Mouse (Mus musculus) myocyte (in vitro differentiated cells): ENCODE data around the gene Wrb. TPM values are rescaled to one million over a fixed set of nuclear protein-coding genes. Genes with fewer than 3 reads are reported as not detected.

Experiments used
- H3K27me3 ChIP-seq: one replicate; pipeline ENCODE4 v1.6.1; 2011; ENCODE audit not compliant: control insufficient read depth, insufficient read depth, insufficient read length
- H3K36me3 ChIP-seq: one replicate; pipeline ENCODE4 v1.6.1; 2011; ENCODE audit not compliant: control insufficient read depth, insufficient read depth
- H3K4me2 ChIP-seq: one replicate; pipeline ENCODE4 v1.6.1; 2011; ENCODE audit warnings: low read depth, control low read depth
- H3K4me3 ChIP-seq: one replicate; pipeline ENCODE4 v1.5.1; 2011; ENCODE audit warnings: mild to moderate bottlenecking, control low read depth, moderate library complexity
- H3K79me2 ChIP-seq: one replicate; pipeline ENCODE4 v1.6.1; 2011; ENCODE audit not compliant: control insufficient read depth, insufficient read depth
- H3ac ChIP-seq: one replicate; pipeline ENCODE4 v1.6.1; 2011; ENCODE audit not compliant: control insufficient read depth, insufficient read length
- CEBPB ChIP-seq: IDR thresholded peaks from 2 replicates; pipeline ENCODE4 v1.6.1; 2011; ENCODE audit warnings: mild to moderate bottlenecking, moderate library complexity; ENCODE audit not compliant: poor library complexity, insufficient read depth, severe bottlenecking
- E2F4 ChIP-seq: IDR thresholded peaks from one replicate; pipeline ENCODE4 v1.6.1; 2011; ENCODE audit warnings: mild to moderate bottlenecking, control low read depth, moderate library complexity; ENCODE audit not compliant: insufficient read depth
- MAX ChIP-seq: IDR thresholded peaks from one replicate; pipeline ENCODE4 v1.6.1; 2011; ENCODE audit warnings: low read depth, mild to moderate bottlenecking, control low read depth
- MYOD1 ChIP-seq, 3 experiments: IDR thresholded peaks; one replicate each; pipeline ENCODE4 v1.6.1; 2011; ENCODE audit warnings: control low read depth in 2 of 3, low read depth in 2 of 3, mild to moderate bottlenecking in 2 of 3, moderate library complexity in 1 of 3; ENCODE audit not compliant: insufficient read length in 2 of 3, control insufficient read depth in 1 of 3
- MYOG ChIP-seq, 3 experiments: IDR thresholded peaks; one replicate each; pipeline ENCODE4 v1.6.1; 2011; ENCODE audit warnings: control low read depth in 2 of 3, low read depth in 2 of 3, mild to moderate bottlenecking in 2 of 3; ENCODE audit not compliant: insufficient read length in 2 of 3, control insufficient read depth in 1 of 3, insufficient read depth in 1 of 3
- POLR2A ChIP-seq: IDR thresholded peaks from one replicate; pipeline ENCODE4 v1.6.1; 2011; ENCODE audit warnings: low read depth, mild to moderate bottlenecking, control low read depth, moderate library complexity; ENCODE audit not compliant: insufficient read length
- POLR2AphosphoS2 ChIP-seq: IDR thresholded peaks from one replicate; pipeline ENCODE4 v1.6.1; 2011; ENCODE audit warnings: low read depth, control low read depth; ENCODE audit not compliant: insufficient read length
- REST ChIP-seq: IDR thresholded peaks from one replicate; pipeline ENCODE4 v1.6.1; 2011; ENCODE audit warnings: mild to moderate bottlenecking, control low read depth, moderate library complexity; ENCODE audit not compliant: insufficient read depth, insufficient read length
- SRF ChIP-seq: IDR thresholded peaks from one replicate; pipeline ENCODE4 v1.6.1; 2011; ENCODE audit warnings: low read depth; ENCODE audit not compliant: control insufficient read depth, insufficient read length
- TCF12 ChIP-seq: IDR thresholded peaks from one replicate; pipeline ENCODE4 v1.6.1; 2011; ENCODE audit warnings: mild to moderate bottlenecking, control low read depth; ENCODE audit not compliant: poor library complexity, insufficient read depth, severe bottlenecking
- TCF3 ChIP-seq: IDR thresholded peaks from one replicate; pipeline ENCODE4 v1.6.1; 2011; ENCODE audit warnings: low read depth, control low read depth; ENCODE audit not compliant: insufficient read length
- USF1 ChIP-seq: IDR thresholded peaks from one replicate; pipeline ENCODE4 v1.6.1; 2011; ENCODE audit warnings: low read depth, mild to moderate bottlenecking, control low read depth, moderate library complexity
- polyA plus RNA-seq: library from polyadenylated mRNA; unstranded; fragments of >200 nt; fragmentation: generic; extraction: Trizol; gene quantifications from one replicate; pipeline ENCODE4 v1.2.1, GENCODE M21; 2012; ENCODE audit warnings: missing spikeins

Wrb gene
- polyA plus RNA-seq, 1 experiment: 16.4 TPM

DNA sequence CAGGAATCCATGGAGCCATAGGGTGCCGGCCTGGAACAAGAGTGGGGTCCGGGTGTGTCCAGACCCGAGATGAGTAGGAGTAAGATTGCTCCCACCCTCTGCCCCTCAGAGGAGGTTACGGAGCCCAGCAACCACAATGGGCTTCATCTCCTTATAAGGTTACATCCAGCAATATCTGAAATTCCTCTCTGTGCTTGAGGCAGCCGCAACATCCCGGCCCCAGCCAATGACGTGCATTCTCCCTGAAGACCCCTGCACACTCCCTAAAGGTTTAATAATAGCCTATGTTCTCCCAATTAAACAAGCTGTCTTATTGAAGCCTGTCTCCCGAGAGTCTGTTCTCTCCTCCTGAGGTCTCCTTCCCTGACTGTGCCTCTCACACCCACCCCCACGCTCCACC, 4.1 kb downstream of the Wrb start:
- Histone ChIP-seq H3K79me2 (peaks cover 44% of the 10 kb centered on the region), H3K36me3 (no peaks in the 10 kb centered on the region), H3K4me2 (peak overlapping the region; percentile 67), H3ac (no peak overlapping the region), H3K27me3 (no peaks in the 10 kb centered on the region), H3K4me3 (no peak overlapping the region)
- TF ChIP-seq SRF (peak; percentile 82), MYOD1 (IDR thresholded peaks at IDR 0.05; ENCODE audit: control insufficient read depth in 1 of 3, insufficient read length in 2 of 3, low read depth in 2 of 3) (no peak)

DNA sequence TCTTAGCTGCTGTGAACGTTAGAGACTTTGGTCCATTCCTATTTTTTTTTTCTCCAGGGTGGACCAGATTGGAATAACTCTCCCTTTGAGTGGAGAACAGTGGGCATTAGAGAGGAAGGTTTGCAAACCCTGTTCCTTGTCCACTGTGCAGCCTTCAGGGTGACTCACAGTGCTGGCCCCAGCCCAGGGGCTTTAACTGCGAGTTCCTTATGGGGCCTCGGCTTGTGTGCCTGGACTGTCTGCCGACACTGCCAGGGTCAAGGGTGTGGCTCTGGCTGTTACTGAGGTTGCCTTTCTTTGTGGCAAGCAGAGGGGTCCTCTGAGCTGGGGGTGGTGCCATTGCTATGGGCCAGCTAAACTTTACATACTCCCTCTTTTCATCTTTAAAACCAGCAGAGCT, 5.8 kb downstream of the Wrb start:
- H3K36me3 ChIP-seq: no peaks in the 10 kb centered on the region
- no peak overlapping the region for H3ac ChIP-seq
- no peak overlapping the region for H3K4me3 ChIP-seq
- no peaks in the 10 kb centered on the region for H3K27me3 ChIP-seq
- H3K79me2 ChIP-seq: peaks cover 39% of the 10 kb centered on the region
- peak overlapping the region; percentile 71 for H3K4me2 ChIP-seq
- peak in 1 of 3 experiments; percentile 3 for TF ChIP-seq MYOD1 (IDR thresholded peaks at IDR 0.05; ENCODE audit: control insufficient read depth in 1 of 3, insufficient read length in 2 of 3, low read depth in 2 of 3)
- TF ChIP-seq TCF3: no peak

DNA sequence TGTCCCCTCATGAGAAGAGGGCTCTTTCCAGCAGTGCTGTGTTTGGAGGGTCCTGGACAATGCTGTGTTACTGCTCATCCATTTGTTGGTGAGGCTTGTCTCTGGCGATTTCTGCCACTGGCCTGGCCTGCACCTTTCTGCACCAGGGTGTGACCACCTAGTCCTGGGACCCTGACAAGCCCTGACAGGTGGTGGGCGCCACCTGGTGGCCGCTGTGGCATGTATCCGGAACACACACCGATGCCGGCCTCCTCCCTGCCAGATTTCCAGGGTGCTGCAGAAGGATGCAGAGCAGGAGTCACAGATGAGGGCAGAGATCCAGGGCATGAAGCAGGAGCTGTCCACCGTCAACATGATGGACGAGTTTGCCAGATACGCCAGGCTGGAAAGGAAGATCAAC, 6.3 kb downstream of the Wrb start:
- Histone ChIP-seq H3K27me3 (no peaks in the 10 kb centered on the region), H3ac (no peak overlapping the region), H3K79me2 (peaks cover 34% of the 10 kb centered on the region), H3K4me3 (no peak overlapping the region), H3K36me3 (no peaks in the 10 kb centered on the region), H3K4me2 (peak overlapping the region; percentile 71)
- TF ChIP-seq SRF (peak; percentile 27), MAX (no peak), MYOG (IDR thresholded peaks at IDR 0.05; ENCODE audit: control insufficient read depth in 1 of 3, insufficient read depth in 1 of 3, insufficient read length in 2 of 3, low read depth in 2 of 3) (peak in 1 of 3 experiments; percentile 34), TCF3 (peak; percentile 14), POLR2AphosphoS2 (no peak), USF1 (no peak), POLR2A (no peak), E2F4 (no peak), MYOD1 (IDR thresholded peaks at IDR 0.05; ENCODE audit: control insufficient read depth in 1 of 3, insufficient read length in 2 of 3, low read depth in 2 of 3) (peak in 2 of 3 experiments; percentile 54 to 73), TCF12 (no peak)

DNA sequence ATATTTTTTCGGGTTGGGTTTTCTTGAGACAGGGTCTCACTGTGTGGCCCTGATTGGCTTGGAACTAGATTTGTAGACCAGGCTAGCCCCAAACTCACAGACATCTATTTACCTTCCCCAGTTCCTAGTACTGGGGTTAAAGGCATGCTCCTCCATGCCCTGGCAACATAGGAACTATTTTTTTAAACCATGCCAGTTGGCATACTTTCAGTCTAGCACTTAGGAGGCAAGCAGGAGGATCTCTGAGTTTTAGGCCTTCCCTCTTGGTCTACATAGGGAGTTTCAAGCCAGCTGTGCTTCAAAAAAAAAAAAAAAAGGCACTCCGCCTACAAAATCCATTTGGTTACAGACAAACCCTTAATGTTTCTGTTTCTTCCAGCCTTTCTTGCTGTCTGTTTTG, 9.3 kb downstream of the Wrb start:
- Histone ChIP-seq H3K4me3 (no peak overlapping the region), H3K79me2 (peaks cover 11% of the 10 kb centered on the region), H3K36me3 (no peaks in the 10 kb centered on the region), H3K27me3 (no peaks in the 10 kb centered on the region), H3K4me2 (no peak overlapping the region), H3ac (no peak overlapping the region)
- TF ChIP-seq POLR2AphosphoS2 (no peak), USF1 (no peak), MAX (no peak), SRF (no peak), REST (no peak), MYOD1 (IDR thresholded peaks at IDR 0.05; ENCODE audit: control insufficient read depth in 1 of 3, insufficient read length in 2 of 3, low read depth in 2 of 3) (no peak), CEBPB (no peak), TCF12 (no peak), TCF3 (no peak), POLR2A (no peak), E2F4 (no peak), MYOG (IDR thresholded peaks at IDR 0.05; ENCODE audit: control insufficient read depth in 1 of 3, insufficient read depth in 1 of 3, insufficient read length in 2 of 3, low read depth in 2 of 3) (no peak)

DNA sequence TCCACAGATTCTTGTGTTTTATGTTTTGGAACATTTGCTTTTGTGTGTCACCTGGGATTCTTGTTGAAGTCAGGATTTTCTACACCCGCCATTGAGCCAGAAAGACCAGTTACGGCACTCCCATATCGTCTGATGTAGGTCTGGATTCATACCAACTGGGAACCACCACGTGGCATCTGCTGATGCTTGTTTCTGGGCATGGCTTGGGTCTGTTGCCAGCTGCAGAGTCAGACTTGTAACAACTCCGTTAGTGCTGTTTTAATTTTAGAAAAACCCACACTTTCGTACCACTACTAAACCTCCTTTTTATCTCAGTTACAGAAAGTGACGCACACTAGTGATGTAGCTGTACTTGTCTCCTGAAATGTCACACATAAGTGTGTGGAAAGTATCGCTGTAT, 10.8 kb downstream of the Wrb start:
- H3K27me3 ChIP-seq: no peaks in the 10 kb centered on the region
- no peaks in the 10 kb centered on the region for H3K36me3 ChIP-seq
- no peak overlapping the region for H3ac ChIP-seq
- no peaks in the 10 kb centered on the region for H3K79me2 ChIP-seq
- TF ChIP-seq POLR2A (no peak), MYOG (IDR thresholded peaks at IDR 0.05; ENCODE audit: control insufficient read depth in 1 of 3, insufficient read depth in 1 of 3, insufficient read length in 2 of 3, low read depth in 2 of 3) (no peak), TCF3 (no peak), CEBPB (no peak), POLR2AphosphoS2 (no peak), SRF (no peak), TCF12 (no peak), MYOD1 (IDR thresholded peaks at IDR 0.05; ENCODE audit: control insufficient read depth in 1 of 3, insufficient read length in 2 of 3, low read depth in 2 of 3) (no peak), E2F4 (no peak), REST (no peak), USF1 (no peak), MAX (no peak)
- H3K4me2 ChIP-seq: no peak overlapping the region
- no peak overlapping the region for H3K4me3 ChIP-seq

DNA sequence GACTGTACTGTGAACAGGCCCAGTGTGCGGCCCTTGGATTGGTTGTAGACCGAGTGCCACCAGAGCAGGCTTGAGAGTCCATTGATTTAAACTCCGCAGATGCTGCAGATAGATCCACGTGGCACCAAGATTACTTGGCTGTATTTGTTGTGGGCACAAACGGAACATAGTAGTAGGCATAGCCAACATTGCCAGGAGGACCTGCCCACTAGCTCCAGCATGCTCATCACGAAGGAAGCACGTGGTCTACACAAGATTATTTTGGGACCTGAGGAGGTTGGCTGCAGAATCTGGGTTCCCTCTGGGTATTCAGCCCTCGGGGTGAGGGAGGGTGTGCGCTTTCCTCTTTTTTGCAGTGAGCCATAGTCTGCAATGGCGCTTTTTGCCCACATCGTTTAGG, 12.0 kb downstream of the Wrb start:
- no peaks in the 10 kb centered on the region for H3K36me3 ChIP-seq

More for the DNA sequence above, 12.0 kb downstream of the Wrb start:
- Histone ChIP-seq H3K4me3 (no peak overlapping the region), H3K79me2 (no peaks in the 10 kb centered on the region), H3K27me3 (no peaks in the 10 kb centered on the region), H3K4me2 (no peak overlapping the region), H3ac (no peak overlapping the region)
- TF ChIP-seq E2F4 (no peak), USF1 (no peak), CEBPB (no peak), MYOD1 (IDR thresholded peaks at IDR 0.05; ENCODE audit: control insufficient read depth in 1 of 3, insufficient read length in 2 of 3, low read depth in 2 of 3) (no peak), TCF12 (no peak), SRF (no peak), MAX (no peak), TCF3 (no peak), REST (no peak), MYOG (IDR thresholded peaks at IDR 0.05; ENCODE audit: control insufficient read depth in 1 of 3, insufficient read depth in 1 of 3, insufficient read length in 2 of 3, low read depth in 2 of 3) (no peak), POLR2A (no peak), POLR2AphosphoS2 (no peak)
